Mouse (Mus musculus) C2C12 (cell line): ENCODE results near the gene Trpv2. TPM values are rescaled to one million over a fixed set of nuclear protein-coding genes. Genes with fewer than 3 reads are reported as not detected.

Experiments used
- H3K27me3 ChIP-seq: one replicate; pipeline ENCODE4 v1.6.1; 2011; ENCODE audit not compliant: control insufficient read depth, insufficient read depth, insufficient read length
- H3K36me3 ChIP-seq: one replicate; pipeline ENCODE4 v1.6.1; 2011; ENCODE audit not compliant: control insufficient read depth, insufficient read depth
- H3K4me3 ChIP-seq: one replicate; pipeline ENCODE4 v1.5.1; 2011; ENCODE audit warnings: mild to moderate bottlenecking, control low read depth; ENCODE audit not compliant: poor library complexity, insufficient read depth, severe bottlenecking
- H3K79me2 ChIP-seq: one replicate; pipeline ENCODE4 v1.6.1; 2011; ENCODE audit not compliant: control insufficient read depth, insufficient read depth
- H3K79me3 ChIP-seq: one replicate; pipeline ENCODE4 v1.6.1; 2011; ENCODE audit warnings: low read depth, control low read depth
- H3ac ChIP-seq: one replicate; pipeline ENCODE3; 2011; ENCODE audit warnings: low read depth; ENCODE audit not compliant: control insufficient read depth, insufficient read length
- CEBPB ChIP-seq: IDR thresholded peaks from one replicate; pipeline ENCODE4 v1.6.1; 2011; ENCODE audit warnings: low read depth, mild to moderate bottlenecking, control low read depth, moderate library complexity
- CTCF ChIP-seq: IDR thresholded peaks from one replicate; pipeline ENCODE4 v1.5.1; 2011; ENCODE audit not compliant: control insufficient read depth, insufficient read depth, insufficient read length
- FOSL1 ChIP-seq: IDR thresholded peaks from one replicate; pipeline ENCODE4 v1.8.0; 2011; ENCODE audit warnings: mild to moderate bottlenecking, low read length; ENCODE audit not compliant: poor library complexity, insufficient read depth, severe bottlenecking
- MAX ChIP-seq: IDR thresholded peaks from one replicate; pipeline ENCODE4 v1.6.1; 2011; ENCODE audit warnings: mild to moderate bottlenecking, control low read depth
- MYOD1 ChIP-seq: IDR thresholded peaks from one replicate; pipeline ENCODE4 v1.6.1; 2011; ENCODE audit warnings: low read depth; ENCODE audit not compliant: control insufficient read depth, insufficient read length
- MYOG ChIP-seq: IDR thresholded peaks from one replicate; pipeline ENCODE4 v1.6.1; 2011; ENCODE audit not compliant: control insufficient read depth, insufficient read length; ENCODE audit errors: extremely low read depth
- USF1 ChIP-seq: IDR thresholded peaks from one replicate; pipeline ENCODE4 v1.6.1; 2011; ENCODE audit warnings: low read depth, mild to moderate bottlenecking, control low read depth, moderate library complexity
- long read RNA-seq, 2 experiments: library from polyadenylated mRNA; unstranded; transcript quantifications; one replicate each; pipeline ENCODE4 v2.0.0; 2019 to 2020
- polyA plus RNA-seq: library from polyadenylated mRNA; unstranded; fragments of >200 nt; fragmentation: generic; extraction: Trizol; gene quantifications from one replicate; pipeline ENCODE4 v1.2.1, GENCODE M21; 2012; ENCODE audit warnings: missing spikeins

Gene Trpv2
- 12.8 TPM for polyA plus RNA-seq
- long read RNA-seq, experiment 1, partial matches to known transcripts = 4 of 4 reads
- long read RNA-seq, experiment 1, other reads (novel, unspliced or antisense) = 0 of 4 reads
- long read RNA-seq, experiment 2, partial matches to known transcripts = 44 of 57 reads
- long read RNA-seq, experiment 2, other reads (novel, unspliced or antisense) = 12 of 57 reads

DNA sequence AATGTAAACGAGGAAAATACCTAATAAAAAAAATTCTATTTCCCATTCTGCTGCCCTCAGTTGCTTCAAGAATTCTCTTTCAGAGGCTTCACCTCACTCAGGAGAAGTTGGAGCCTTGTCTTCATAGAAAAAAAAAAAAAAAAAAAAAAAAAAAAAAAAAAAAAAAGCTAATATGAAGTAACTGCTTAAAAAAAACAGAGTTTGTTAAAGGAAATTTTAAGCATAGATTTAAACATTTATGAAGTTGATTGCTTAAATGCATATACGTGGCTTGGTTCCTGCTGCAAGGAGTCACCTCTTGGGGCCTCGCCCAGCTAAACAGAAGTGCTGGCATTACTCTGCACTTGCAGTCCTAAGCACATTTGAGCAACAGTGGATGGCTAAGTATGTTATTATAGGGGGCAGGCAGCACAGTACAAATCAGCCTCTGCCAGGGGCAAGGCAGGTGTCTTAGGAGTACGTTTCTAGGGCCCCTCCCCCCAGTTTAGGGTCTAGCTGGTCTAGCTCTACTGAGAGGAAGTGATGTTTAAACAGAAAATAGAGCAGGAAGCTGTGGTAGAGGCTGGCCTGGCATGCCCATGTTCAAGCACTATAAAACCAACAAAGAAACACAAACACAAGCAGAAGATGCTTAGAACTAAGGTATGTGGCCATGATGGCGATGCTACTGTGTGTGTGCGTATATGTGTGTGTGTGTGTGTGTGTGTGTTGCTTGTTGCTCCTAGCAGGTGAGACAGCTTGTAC lies at the start of gene Trpv2:
TSS of gene Trpv2 (plus strand) at position 528 of the 744 bp plus-strand sequence.
- H3K27me3 ChIP-seq = no peaks in the 10 kb centered on the region
- H3K79me3 ChIP-seq = no peaks in the 10 kb centered on the region
- no peak within 1 kb of the TSS for H3ac ChIP-seq
- H3K4me3 ChIP-seq = no peak within 1 kb of the TSS
- H3K36me3 ChIP-seq = no peaks in the 10 kb centered on the region
- H3K79me2 ChIP-seq = no peaks in the 10 kb centered on the region
- TF ChIP-seq MYOG (no peak), MAX (no peak), FOSL1 (no peak), MYOD1 (no peak), USF1 (no peak), CEBPB (no peak), CTCF (no peak)

DNA sequence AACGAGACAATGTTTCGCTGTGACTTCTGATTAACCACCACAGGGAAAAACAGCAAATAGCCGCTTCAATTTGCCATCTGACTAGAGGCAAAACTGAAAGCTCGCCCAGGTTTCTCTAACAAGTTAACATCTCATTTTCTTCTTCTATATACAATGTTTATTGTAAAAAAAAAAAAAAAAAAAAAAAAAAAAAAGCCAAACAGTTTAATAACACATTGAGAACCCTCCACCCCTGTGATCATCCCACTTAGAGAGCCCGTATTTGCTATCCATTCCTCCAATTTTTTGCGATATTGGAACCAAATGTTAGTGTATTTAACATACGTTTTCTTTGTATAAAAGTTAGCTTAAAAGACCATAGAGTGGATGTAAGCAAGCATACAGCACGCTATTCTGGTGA lies 37.2 kb upstream of the Trpv2 start:
- Histone ChIP-seq H3K79me3 (no peaks in the 10 kb centered on the region), H3K27me3 (no peaks in the 10 kb centered on the region), H3K4me3 (no peak overlapping the region), H3K36me3 (peaks cover 9% of the 10 kb centered on the region), H3ac (no peak overlapping the region), H3K79me2 (peaks cover 10% of the 10 kb centered on the region)
- TF ChIP-seq MYOD1 = no peak
- no peak for TF ChIP-seq USF1
- no peak for TF ChIP-seq FOSL1
- TF ChIP-seq MAX = no peak
- TF ChIP-seq CEBPB = no peak
- no peak for TF ChIP-seq MYOG
- TF ChIP-seq CTCF = no peak

DNA sequence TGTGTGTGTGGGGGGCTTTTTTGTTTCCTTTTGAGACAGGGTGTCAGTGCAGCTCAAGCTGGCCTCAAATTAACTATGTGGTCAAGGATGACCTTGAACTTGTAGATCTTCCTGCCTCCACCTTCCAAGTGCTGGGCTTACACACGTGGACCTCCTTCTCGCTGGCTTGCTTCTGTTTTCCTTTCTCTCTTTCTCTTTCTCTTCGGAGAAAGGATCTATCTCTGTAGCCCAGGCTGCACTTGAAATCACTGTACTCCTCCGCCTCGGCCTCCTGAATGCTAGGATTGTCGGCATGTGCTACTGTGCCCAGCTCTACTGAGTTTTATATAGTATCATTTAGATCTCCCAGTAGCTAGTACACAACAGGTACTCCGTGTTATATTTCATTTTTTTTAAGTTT lies 36.7 kb upstream of the Trpv2 start:
- H3K27me3 ChIP-seq = no peaks in the 10 kb centered on the region
- no peak overlapping the region for H3ac ChIP-seq
- peaks cover 10% of the 10 kb centered on the region for H3K79me2 ChIP-seq
- H3K79me3 ChIP-seq = no peaks in the 10 kb centered on the region
- no peak for TF ChIP-seq CTCF
- TF ChIP-seq MAX = no peak
- TF ChIP-seq USF1 = no peak
- peaks cover 5% of the 10 kb centered on the region for H3K36me3 ChIP-seq
- no peak overlapping the region for H3K4me3 ChIP-seq

DNA sequence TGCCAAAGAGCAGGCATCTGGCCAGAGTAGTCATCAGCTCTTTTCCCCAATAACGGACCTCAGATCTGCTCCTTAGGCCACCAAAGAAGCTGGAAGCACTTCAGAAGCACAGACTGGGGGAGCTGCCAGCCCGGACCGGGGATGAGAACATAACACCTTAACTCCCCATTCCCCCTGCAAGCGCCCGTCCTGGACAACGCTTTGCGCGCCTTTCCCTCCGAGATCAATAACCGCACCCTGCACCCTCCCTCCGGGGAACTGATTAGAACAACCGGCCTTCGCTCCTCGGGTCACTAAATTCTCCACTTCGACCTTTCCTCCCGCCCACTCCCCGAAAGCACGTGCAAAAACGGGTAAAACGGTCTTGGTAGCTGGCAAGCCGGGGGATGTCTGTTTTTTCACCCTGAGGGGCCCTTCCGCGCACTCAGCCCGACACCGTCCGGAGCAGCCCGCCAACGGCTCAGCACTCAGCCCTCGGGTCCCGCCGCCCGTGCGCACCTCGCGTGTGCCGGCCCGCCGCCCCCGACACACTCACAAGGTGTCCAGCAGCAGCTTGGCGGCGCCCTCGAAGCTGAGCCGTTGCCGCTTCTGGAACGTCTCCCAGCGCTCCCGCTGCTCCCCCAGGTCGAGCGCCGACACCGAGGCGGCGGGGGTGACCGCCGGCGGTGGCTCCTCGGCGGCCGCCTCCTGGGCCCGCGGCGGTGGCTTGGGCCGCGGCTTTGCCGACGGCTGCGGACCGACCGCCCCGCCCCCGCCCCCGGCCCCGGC lies 35.8 kb upstream of the Trpv2 start:
- H3K79me3 ChIP-seq = no peaks in the 10 kb centered on the region
- H3K4me3 ChIP-seq = peak overlapping the region; percentile 50
- H3K36me3 ChIP-seq = peaks cover 5% of the 10 kb centered on the region
- H3ac ChIP-seq = peak overlapping the region; percentile 97
- peaks cover 10% of the 10 kb centered on the region for H3K79me2 ChIP-seq
- TF ChIP-seq MYOD1 (no peak), CTCF (no peak), MYOG (no peak), MAX (peak; percentile 43)
- no peaks in the 10 kb centered on the region for H3K27me3 ChIP-seq

DNA sequence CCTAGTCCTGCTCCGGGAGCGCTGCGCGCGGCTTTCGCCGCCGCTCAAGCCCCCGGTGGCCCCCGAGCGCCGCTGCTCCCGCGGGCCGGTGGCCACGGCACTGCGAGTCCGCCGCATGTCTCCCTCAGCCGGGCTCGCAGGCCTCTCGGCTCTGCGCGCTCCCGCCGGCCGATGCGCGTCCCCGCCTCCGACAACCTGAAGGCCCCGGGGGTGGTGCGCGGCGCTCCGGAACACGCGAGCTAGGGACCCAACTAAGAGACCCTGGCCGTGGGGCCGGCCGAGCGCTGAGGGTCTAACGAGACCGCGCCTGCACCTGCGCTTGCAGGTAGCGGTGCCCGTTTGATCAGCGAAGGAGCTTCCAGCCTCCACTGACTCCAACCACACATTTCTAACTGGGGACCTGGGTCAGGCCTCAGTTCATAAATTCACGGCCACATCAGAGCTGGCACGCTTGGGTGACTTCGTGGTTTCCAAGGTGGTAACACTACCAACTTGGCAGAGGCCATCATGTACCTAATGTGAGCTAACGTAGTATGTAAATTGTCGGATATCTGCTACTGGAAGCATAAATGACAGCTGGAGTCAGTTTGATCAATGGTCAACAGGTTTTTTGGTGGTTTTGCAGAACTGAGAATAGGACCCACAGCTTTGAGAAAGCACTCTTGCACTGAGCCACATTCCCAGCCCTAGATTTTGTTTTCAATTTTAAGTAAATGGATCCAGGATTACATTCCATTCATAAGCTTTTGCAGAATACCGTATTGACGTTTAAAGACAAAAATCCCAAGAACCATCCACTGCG lies 35.0 kb upstream of the Trpv2 start, which contains the start of gene Cenpv:
TSS of gene Cenpv (minus strand) at position 173 of the 802 bp plus-strand sequence.
- Histone ChIP-seq H3K27me3 (no peaks in the 10 kb centered on the region), H3ac (peak within 1 kb of the TSS; percentile 97), H3K36me3 (peaks cover 5% of the 10 kb centered on the region), H3K79me2 (peaks cover 10% of the 10 kb centered on the region), H3K4me3 (peak within 1 kb of the TSS; percentile 50), H3K79me3 (no peaks in the 10 kb centered on the region)
- TF ChIP-seq MAX (peak; percentile 23), MYOD1 (no peak)
